Comparison of ENCODE assay signal across 8 mouse cellular contexts in genomic region chr14:73385720-73386374, GRCm38 (mm10). TPM values are rescaled to one million over a fixed set of nuclear protein-coding genes. Genes with fewer than 3 reads are reported as not detected.
DNase-seq lines count a peak whose midpoint lies in the region; ATAC-seq and TF ChIP-seq lines count a peak whose summit lies in the region.

No protein-coding gene starts in this region.

- WGBS in lung, postnatal 0 days, result 73% methylated on average over 2 of the region's 2 CpGs
- WGBS in limb, embryonic 12.5 days, result 80% methylated on average over 2 of the region's 2 CpGs
- 74% methylated on average over 2 of the region's 2 CpGs for WGBS in small intestine, adult 2 months

- peak overlapping the region; percentile 60 for H3K4me2 ChIP-seq in lung, postnatal 0 days (replicated peaks; ENCODE audit: low read depth, low read length)
- H3K4me2 ChIP-seq in limb, embryonic 12.5 days, result peak overlapping the region; percentile 64

- no peak for ATAC-seq in lung, postnatal 0 days
- ATAC-seq in limb, embryonic 12.5 days (ENCODE audit: insufficient number of reproducible peaks, insufficient read depth, low FRiP score, low TSS enrichment, low read depth), result no peak

- no peak overlapping the region for H3K9ac ChIP-seq in lung, postnatal 0 days (replicated peaks; ENCODE audit: low read depth)
- H3K9ac ChIP-seq in limb, embryonic 12.5 days (replicated peaks), result no peak overlapping the region

- H3K36me3 ChIP-seq in lung, postnatal 0 days (ENCODE audit: insufficient read depth, low read length), result no peaks in the 10 kb centered on the region
- peaks cover 4% of the 10 kb centered on the region; the same call in 1 of the 2 replicates for H3K36me3 ChIP-seq in limb, embryonic 12.5 days
- peaks cover 17% of the 10 kb centered on the region for H3K36me3 ChIP-seq in small intestine, adult 2 months (ENCODE audit: control insufficient read depth, insufficient read depth, low read length)

- no peaks in the 10 kb centered on the region for H3K9me3 ChIP-seq in lung, postnatal 0 days (ENCODE audit: low read length)
- H3K9me3 ChIP-seq in limb, embryonic 12.5 days, result no peaks in the 10 kb centered on the region

- DNase-seq in cerebellum, adult 11-12 months, result peak; percentile 66
- no peak for DNase-seq in cerebellum, postnatal 4 days (ENCODE audit: low spot score in 2 of 2)
- no peak for DNase-seq in lung, postnatal 0 days (ENCODE audit: low spot score)
- no peak for DNase-seq in lung, postnatal 10 days
- no peak for DNase-seq in gastrocnemius, adult 18-20 months (ENCODE audit: low spot score)
- no peak for DNase-seq in retina, embryonic 14.5 days (ENCODE audit: low spot score)

- peak overlapping the region; percentile 99 for H3K27ac ChIP-seq in lung, postnatal 0 days (ENCODE audit: low read length)
- H3K27ac ChIP-seq in limb, embryonic 12.5 days, result peak overlapping the region; percentile 95; the same call in 1 of the 2 replicates
- peak overlapping the region; percentile 94 for H3K27ac ChIP-seq in small intestine, adult 2 months (ENCODE audit: insufficient read depth, low read depth, low read length)

- no peaks in the 10 kb centered on the region for H3K27me3 ChIP-seq in lung, postnatal 0 days (replicated peaks; ENCODE audit: insufficient read depth, low read length)
- no peaks in the 10 kb centered on the region for H3K27me3 ChIP-seq in limb, embryonic 12.5 days
- H3K27me3 ChIP-seq in small intestine, adult 2 months (ENCODE audit: control insufficient read depth, insufficient read depth, low read length), result no peaks in the 10 kb centered on the region

- peaks cover 34% of the 10 kb centered on the region for H3K4me1 ChIP-seq in lung, postnatal 0 days (ENCODE audit: insufficient read depth, low read depth, low read length)
- peaks cover 14% of the 10 kb centered on the region for H3K4me1 ChIP-seq in limb, embryonic 12.5 days (replicated peaks)
- H3K4me1 ChIP-seq in small intestine, adult 2 months (ENCODE audit: control insufficient read depth, insufficient read depth, insufficient read length, low read length), result peaks cover 19% of the 10 kb centered on the region

- no peak for TF ChIP-seq CTCF in lung, postnatal 0 days (IDR thresholded peaks at IDR 0.05)
- no peak for TF ChIP-seq CTCF in small intestine, adult 2 months (IDR thresholded peaks at IDR 0.05; ENCODE audit: extremely low read depth, insufficient read length, insufficient replicate concordance, low read depth, low read length)

- H3K4me3 ChIP-seq in lung, postnatal 0 days (ENCODE audit: low read depth, low read length), result no peak overlapping the region; the same call in 1 of the 2 replicates
- H3K4me3 ChIP-seq in limb, embryonic 12.5 days (replicated peaks), result no peak overlapping the region
- no peak overlapping the region for H3K4me3 ChIP-seq in small intestine, adult 2 months (ENCODE audit: low read depth, low read length)

- TF ChIP-seq EP300 in lung, postnatal 0 days (IDR thresholded peaks at IDR 0.05), result no peak

- no peak for TF ChIP-seq POLR2A in small intestine, adult 2 months (IDR thresholded peaks at IDR 0.05; ENCODE audit: low read depth, low read length)

RNA-seq across cellular contexts. Expression of gene Itm2b, which starts 0.8 kb away (rescaled TPM):
- polyA plus RNA-seq in lung, postnatal 0 days (2015; fragmentation: Nextera tagmentation; extraction: Ambion mirVana), result 1,838 and 1,903 TPM in 2 replicates
- 460 and 473 TPM in 2 replicates for polyA plus RNA-seq in limb, embryonic 12.5 days (2016; fragmentation: Nextera tagmentation; extraction: Ambion mirVana)
- polyA plus RNA-seq in small intestine, adult 2 months (2012; rRNA removed), result 515 and 990 TPM in 2 replicates
- total RNA-seq in gastrocnemius, adult 18-20 months (2021), result 100 to 1,000 TPM; 281 to 288 TPM
